Mouse (Mus musculus): ENCODE results near the gene Hat1. TPM values are rescaled to one million over a fixed set of nuclear protein-coding genes. Genes with fewer than 3 reads are reported as not detected.

Hat1 gene
- polyA plus RNA-seq, 1 experiment from 2014 or later, result 209 TPM

DNA sequence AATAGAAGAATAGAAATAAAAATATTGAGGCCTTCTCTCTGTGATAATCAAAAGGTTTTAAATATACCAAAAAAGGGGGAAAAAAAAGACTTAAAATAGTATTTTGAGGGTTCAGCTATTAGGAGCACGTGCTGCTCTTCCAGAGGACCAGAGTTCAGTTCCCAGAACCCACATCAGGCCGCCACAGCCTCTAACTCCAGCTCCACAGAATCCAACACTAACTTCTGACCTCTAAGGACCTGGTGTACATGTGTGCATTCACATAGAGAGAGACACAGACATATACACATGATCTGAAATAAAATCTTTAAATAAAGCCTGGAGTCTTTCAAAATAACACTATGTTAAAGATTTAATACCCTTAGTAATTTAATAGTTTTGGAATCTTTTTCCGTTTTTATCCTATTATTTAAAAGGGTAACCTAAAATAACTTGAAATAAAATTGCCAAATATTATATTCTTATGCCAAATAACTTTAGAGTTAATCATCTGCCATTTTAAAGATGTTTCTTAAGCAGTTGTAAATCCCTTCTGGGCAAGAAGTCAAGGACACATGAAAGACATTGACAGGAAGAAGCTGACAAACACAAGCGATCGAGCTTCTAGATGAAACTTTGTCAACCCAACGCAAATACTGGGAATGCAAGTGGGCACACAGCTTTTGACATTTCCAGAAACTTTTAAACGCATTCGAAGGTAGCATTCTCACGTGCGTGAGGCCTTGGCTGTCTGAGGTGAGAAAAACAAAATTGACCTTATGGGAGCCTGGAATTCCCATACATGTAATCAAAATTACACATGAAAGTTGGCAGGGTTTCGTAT is 37.6 kb upstream of the Hat1 start:
- Histone ChIP-seq H3K27ac (ENCODE audit: low read depth, low read length) (no peak overlapping the region), H3K4me1 (replicated peaks; ENCODE audit: control insufficient read depth, insufficient read depth, low read length) (no peaks in the 10 kb centered on the region; the same call in 1 of the 2 replicates), H3K9me3 (ENCODE audit: control insufficient read depth, low read length) (no peaks in the 10 kb centered on the region), H3K4me3 (ENCODE audit: low read depth, low read length) (no peak overlapping the region), H3K4me2 (no peak overlapping the region), H3K36me3 (ENCODE audit: control insufficient read depth, insufficient read depth, low read length) (no peaks in the 10 kb centered on the region), H3K27me3 (replicated peaks; ENCODE audit: control insufficient read depth, insufficient read depth, low read length) (no peaks in the 10 kb centered on the region), H3K9ac (ENCODE audit: low read depth, low read length) (no peak overlapping the region)
- ATAC-seq (replicated peaks; ENCODE audit: low FRiP score) (no peak), DNase-seq (ENCODE audit: low spot score) (no peak)
- 90% methylated on average over 11 of the region's 11 CpGs for WGBS

DNA sequence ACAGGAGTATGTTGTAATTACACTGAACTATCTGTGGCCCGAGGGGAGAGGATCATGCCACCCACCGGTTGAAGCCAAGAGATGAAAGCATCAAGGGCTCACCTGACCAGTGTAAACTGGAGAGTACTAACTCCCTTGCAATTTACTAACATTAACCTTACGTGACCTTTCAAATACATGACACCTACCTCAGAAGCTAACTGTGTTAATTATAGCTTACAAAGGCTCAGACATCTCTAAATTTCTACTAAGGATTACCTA is 37.1 kb upstream of the Hat1 start:
- no peak overlapping the region for H3K4me2 ChIP-seq
- no peak overlapping the region for H3K4me3 ChIP-seq (ENCODE audit: low read depth, low read length)
- DNase-seq (ENCODE audit: low spot score) (no peak), ATAC-seq (replicated peaks; ENCODE audit: low FRiP score) (no peak)
- no peaks in the 10 kb centered on the region for H3K9me3 ChIP-seq (ENCODE audit: control insufficient read depth, low read length)
- no peaks in the 10 kb centered on the region for H3K36me3 ChIP-seq (ENCODE audit: control insufficient read depth, insufficient read depth, low read length)
- no peak overlapping the region for H3K9ac ChIP-seq (ENCODE audit: low read depth, low read length)
- no peak overlapping the region for H3K27ac ChIP-seq (ENCODE audit: low read depth, low read length)
- WGBS, result 88% methylated on average over 3 of the region's 3 CpGs
- H3K4me1 ChIP-seq (replicated peaks; ENCODE audit: control insufficient read depth, insufficient read depth, low read length), result no peaks in the 10 kb centered on the region; the same call in 1 of the 2 replicates
- no peaks in the 10 kb centered on the region for H3K27me3 ChIP-seq (replicated peaks; ENCODE audit: control insufficient read depth, insufficient read depth, low read length)

- H3K4me1 ChIP-seq (replicated peaks; ENCODE audit: control insufficient read depth, insufficient read depth, low read length), result peaks cover 5% of the 10 kb centered on the region; the same call in 1 of the 2 replicates
- DNase-seq (ENCODE audit: low spot score) (no peak), ATAC-seq (replicated peaks; ENCODE audit: low FRiP score) (no peak)
- H3K27me3 ChIP-seq (replicated peaks; ENCODE audit: control insufficient read depth, insufficient read depth, low read length), result no peaks in the 10 kb centered on the region
- H3K4me3 ChIP-seq (ENCODE audit: low read depth, low read length), result no peak overlapping the region
- H3K4me2 ChIP-seq, result no peak overlapping the region
- no peak overlapping the region for H3K9ac ChIP-seq (ENCODE audit: low read depth, low read length)
- 40% methylated on average over 10 of the region's 10 CpGs for WGBS
- H3K9me3 ChIP-seq (ENCODE audit: control insufficient read depth, low read length), result no peaks in the 10 kb centered on the region
- H3K36me3 ChIP-seq (ENCODE audit: control insufficient read depth, insufficient read depth, low read length), result no peaks in the 10 kb centered on the region
- H3K27ac ChIP-seq (ENCODE audit: low read depth, low read length), result 0 out of 2 replicates have a peak overlapping the region, but pooled peaks have one; percentile 13
Observed at GRCm38 (mm10) chr2:71353306-71354054, 35.3 kb upstream of the Hat1 start.

DNA sequence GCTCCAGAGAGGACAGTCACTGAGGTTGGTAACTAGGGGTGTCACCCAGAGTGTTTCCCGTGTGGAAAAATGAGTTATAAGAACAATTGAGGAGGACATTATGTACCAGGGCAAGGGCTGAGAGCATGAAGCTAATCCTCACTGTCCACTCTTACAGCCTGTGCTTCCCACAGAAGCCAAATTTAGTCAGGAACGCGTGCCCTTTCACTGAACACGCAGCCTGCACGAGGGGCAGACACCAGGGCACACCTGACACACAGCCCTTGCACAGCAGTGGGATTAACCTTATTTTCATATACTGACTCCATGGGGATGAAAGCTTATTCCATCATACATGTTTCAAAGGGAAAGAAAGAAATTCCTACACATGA is 34.7 kb upstream of the Hat1 start:
- Histone ChIP-seq H3K27ac (ENCODE audit: low read depth, low read length) (peak overlapping the region; percentile 13; the same call in 1 of the 2 replicates), H3K4me2 (no peak overlapping the region), H3K4me1 (replicated peaks; ENCODE audit: control insufficient read depth, insufficient read depth, low read length) (peaks cover 5% of the 10 kb centered on the region; the same call in 1 of the 2 replicates), H3K27me3 (replicated peaks; ENCODE audit: control insufficient read depth, insufficient read depth, low read length) (no peaks in the 10 kb centered on the region), H3K4me3 (ENCODE audit: low read depth, low read length) (no peak overlapping the region), H3K9ac (ENCODE audit: low read depth, low read length) (no peak overlapping the region), H3K36me3 (ENCODE audit: control insufficient read depth, insufficient read depth, low read length) (no peaks in the 10 kb centered on the region), H3K9me3 (ENCODE audit: control insufficient read depth, low read length) (no peaks in the 10 kb centered on the region)
- 73% methylated on average over 5 of the region's 5 CpGs for WGBS
- ATAC-seq (replicated peaks; ENCODE audit: low FRiP score) (no peak), DNase-seq (ENCODE audit: low spot score) (no peak)

GRCm38 (mm10) chr2:71358347-71358746 is 30.4 kb upstream of the Hat1 start:
- H3K4me3 ChIP-seq (ENCODE audit: low read depth, low read length), result no peak overlapping the region
- H3K27me3 ChIP-seq (replicated peaks; ENCODE audit: control insufficient read depth, insufficient read depth, low read length), result no peaks in the 10 kb centered on the region
- WGBS, result 88% methylated on average over 5 of the region's 5 CpGs

DNA sequence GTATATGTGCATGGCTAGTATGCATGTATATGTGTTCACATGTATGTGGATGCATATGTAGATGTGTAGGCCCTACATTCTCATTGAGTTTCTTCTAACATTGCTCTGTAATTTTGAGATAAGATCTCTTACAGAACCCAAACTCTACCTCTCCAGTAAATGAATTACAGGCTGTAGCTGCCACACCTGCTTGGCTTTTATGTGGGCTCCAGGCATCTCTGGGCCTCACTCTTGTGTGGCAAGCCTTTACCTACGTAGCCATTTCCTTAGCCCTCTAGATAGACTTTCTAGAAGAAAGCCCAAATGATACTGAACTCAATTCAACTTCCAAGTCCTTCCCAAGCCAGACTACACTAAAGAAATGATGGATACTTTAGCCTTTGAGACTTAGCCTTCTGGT is 28.6 kb upstream of the Hat1 start:
- H3K4me3 ChIP-seq (ENCODE audit: low read depth, low read length), result no peak overlapping the region
- 78% methylated on average over 1 of the region's 1 CpGs for WGBS
- H3K9me3 ChIP-seq (ENCODE audit: control insufficient read depth, low read length), result no peaks in the 10 kb centered on the region
- no peak for ATAC-seq (replicated peaks; ENCODE audit: low FRiP score)
- H3K9ac ChIP-seq (ENCODE audit: low read depth, low read length), result no peak overlapping the region
- DNase-seq (ENCODE audit: low spot score), result no peak
- 0 out of 2 replicates have a peak, but pooled peaks cover 5% of the 10 kb centered on the region for H3K4me1 ChIP-seq (replicated peaks; ENCODE audit: control insufficient read depth, insufficient read depth, low read length)
- H3K36me3 ChIP-seq (ENCODE audit: control insufficient read depth, insufficient read depth, low read length), result no peaks in the 10 kb centered on the region
- no peak overlapping the region for H3K27ac ChIP-seq (ENCODE audit: low read depth, low read length)
- H3K4me2 ChIP-seq, result no peak overlapping the region
- no peaks in the 10 kb centered on the region for H3K27me3 ChIP-seq (replicated peaks; ENCODE audit: control insufficient read depth, insufficient read depth, low read length)

More at GRCm38 (mm10) chr2:71358347-71358746, 30.4 kb upstream of the Hat1 start:
- no peaks in the 10 kb centered on the region for H3K36me3 ChIP-seq (ENCODE audit: control insufficient read depth, insufficient read depth, low read length)
- ATAC-seq (replicated peaks; ENCODE audit: low FRiP score), result no peak
- H3K4me2 ChIP-seq, result no peak overlapping the region
- H3K4me1 ChIP-seq (replicated peaks; ENCODE audit: control insufficient read depth, insufficient read depth, low read length), result peaks cover 5% of the 10 kb centered on the region; the same call in 1 of the 2 replicates
- H3K9me3 ChIP-seq (ENCODE audit: control insufficient read depth, low read length), result no peaks in the 10 kb centered on the region
- DNase-seq (ENCODE audit: low spot score), result no peak
- H3K9ac ChIP-seq (ENCODE audit: low read depth, low read length), result no peak overlapping the region
- no peak overlapping the region for H3K27ac ChIP-seq (ENCODE audit: low read depth, low read length)

DNA sequence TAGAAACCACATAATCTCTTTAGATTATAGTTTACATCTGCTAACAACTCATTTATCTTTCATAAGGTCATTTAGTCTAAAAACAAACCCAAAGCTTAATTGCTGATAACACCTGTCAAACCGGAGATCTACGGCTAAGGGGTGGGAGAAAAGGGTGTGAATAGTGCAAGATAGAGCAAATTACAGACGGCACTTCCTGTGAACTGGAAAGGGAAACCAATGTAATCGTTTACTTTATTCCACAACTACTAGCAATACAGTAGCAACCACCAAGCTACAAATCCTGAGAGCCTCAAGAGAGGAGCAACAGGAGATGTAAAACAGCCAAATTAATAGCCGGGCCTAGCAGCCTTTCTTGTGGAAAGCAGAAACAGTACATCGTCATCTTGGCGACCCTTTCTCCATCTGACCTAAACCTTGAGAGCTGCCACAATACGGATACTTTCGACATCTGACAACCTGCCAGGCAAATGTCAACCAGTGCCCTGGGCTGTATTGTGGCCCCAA is 22.1 kb upstream of the Hat1 start:
- ATAC-seq (replicated peaks; ENCODE audit: low FRiP score) (no peak), DNase-seq (ENCODE audit: low spot score) (no peak)
- Histone ChIP-seq H3K9ac (ENCODE audit: low read depth, low read length) (peak overlapping the region; percentile 83), H3K9me3 (ENCODE audit: control insufficient read depth, low read length) (no peaks in the 10 kb centered on the region), H3K27ac (ENCODE audit: low read depth, low read length) (no peak overlapping the region), H3K36me3 (ENCODE audit: control insufficient read depth, insufficient read depth, low read length) (no peaks in the 10 kb centered on the region), H3K4me3 (ENCODE audit: low read depth, low read length) (peak overlapping the region; percentile 78), H3K4me1 (replicated peaks; ENCODE audit: control insufficient read depth, insufficient read depth, low read length) (peaks cover 8% of the 10 kb centered on the region), H3K27me3 (replicated peaks; ENCODE audit: control insufficient read depth, insufficient read depth, low read length) (no peaks in the 10 kb centered on the region), H3K4me2 (peak overlapping the region; percentile 73)
- 11% methylated on average over 9 of the region's 9 CpGs for WGBS

- under 1% methylated on average over 57 of the region's 57 CpGs for WGBS
- H3K36me3 ChIP-seq (ENCODE audit: control insufficient read depth, insufficient read depth, low read length), result no peaks in the 10 kb centered on the region
Observed at GRCm38 (mm10) chr2:71367125-71367880, 21.5 kb upstream of the Hat1 start, which contains the start of gene Slc25a12. Gene Slc25a12, minus strand, starts transcription at chr2:71367749.

More at GRCm38 (mm10) chr2:71367125-71367880, 21.5 kb upstream of the Hat1 start, which contains the start of gene Slc25a12:
- peak within 1 kb of the TSS; percentile 56 for H3K27ac ChIP-seq (ENCODE audit: low read depth, low read length)
- H3K9me3 ChIP-seq (ENCODE audit: control insufficient read depth, low read length), result no peaks in the 10 kb centered on the region
- H3K27me3 ChIP-seq (replicated peaks; ENCODE audit: control insufficient read depth, insufficient read depth, low read length), result no peaks in the 10 kb centered on the region
- peak within 1 kb of the TSS; percentile 73 for H3K4me2 ChIP-seq
- peak within 1 kb of the TSS; percentile 83 for H3K9ac ChIP-seq (ENCODE audit: low read depth, low read length)
- ATAC-seq (replicated peaks; ENCODE audit: low FRiP score) (peak; percentile 95), DNase-seq (ENCODE audit: low spot score) (peak; percentile 87)
- peaks cover 8% of the 10 kb centered on the region for H3K4me1 ChIP-seq (replicated peaks; ENCODE audit: control insufficient read depth, insufficient read depth, low read length)
- H3K4me3 ChIP-seq (ENCODE audit: low read depth, low read length), result peak within 1 kb of the TSS; percentile 78

Measured in liver, embryonic 11.5 days (tissue).